ENCODE assay signal across 35 mouse cellular contexts in genomic region chr4:154703426-154704070, GRCm38 (mm10). TPM values are rescaled to one million over a fixed set of nuclear protein-coding genes. Genes with fewer than 3 reads are reported as not detected.
DNase-seq lines count a peak whose midpoint lies in the region; ATAC-seq lines count a peak whose summit lies in the region.
"Had no signal": no experiment of that assay in that cellular context is flagged by ENCODE, and none has a peak within 500 bp of the region (broad histone marks: within the 10 kb centered on the region; RNA-seq: fewer than 3 reads in every experiment).

No protein-coding gene starts in this region.

- no peak overlapping the region for H3K9ac ChIP-seq in heart, embryonic 11.5 days (ENCODE audit: low read depth, low read length)
- no peak overlapping the region for H3K9ac ChIP-seq in kidney, embryonic 16.5 days (replicated peaks; ENCODE audit: low read length)
- H3K9ac ChIP-seq in limb, embryonic 12.5 days (replicated peaks): no peak overlapping the region
- H3K9ac ChIP-seq: forebrain, embryonic 15.5 days; heart, embryonic 12.5 days; hindbrain, embryonic 15.5 days; liver, embryonic 14.5 days; neural tube, embryonic 12.5 days had no signal

- H3K27me3 ChIP-seq in heart, embryonic 11.5 days (ENCODE audit: control insufficient read depth, insufficient read depth, low read length): peaks cover 5% of the 10 kb centered on the region
- peaks cover 6% of the 10 kb centered on the region; the same call in 1 of the 2 replicates for H3K27me3 ChIP-seq in kidney, embryonic 16.5 days (ENCODE audit: insufficient read depth, low read length)
- H3K27me3 ChIP-seq in limb, embryonic 12.5 days: peaks cover 4% of the 10 kb centered on the region; the same call in 1 of the 2 replicates
- H3K27me3 ChIP-seq in hindbrain, embryonic 10.5 days (ENCODE audit: insufficient read depth, poor library complexity, severe bottlenecking): peaks cover 7% of the 10 kb centered on the region; the same call in 1 of the 2 replicates
- H3K27me3 ChIP-seq: forebrain, embryonic 15.5 days; hindbrain, embryonic 15.5 days; neural tube, embryonic 12.5 days had no signal

- 65% methylated on average over 7 of the region's 7 CpGs for WGBS in heart, embryonic 11.5 days (ENCODE audit: insufficient replicate concordance)
- 48% methylated on average over 7 of the region's 7 CpGs for WGBS in kidney, embryonic 16.5 days
- 31% methylated on average over 7 of the region's 7 CpGs for WGBS in limb, embryonic 12.5 days
- WGBS in hindbrain, embryonic 10.5 days: 79% methylated on average over 7 of the region's 7 CpGs

- no peaks in the 10 kb centered on the region for H3K9me3 ChIP-seq in heart, embryonic 11.5 days (replicated peaks; ENCODE audit: control insufficient read depth, low read length)
- H3K9me3 ChIP-seq in kidney, embryonic 16.5 days (ENCODE audit: low read length): no peaks in the 10 kb centered on the region
- no peaks in the 10 kb centered on the region for H3K9me3 ChIP-seq in limb, embryonic 12.5 days
- H3K9me3 ChIP-seq in hindbrain, embryonic 10.5 days: no peaks in the 10 kb centered on the region
- H3K9me3 ChIP-seq: forebrain, embryonic 15.5 days; heart, embryonic 12.5 days; hindbrain, embryonic 15.5 days; midbrain, embryonic 10.5 days; neural tube, embryonic 12.5 days had no signal

- peaks cover 18% of the 10 kb centered on the region for H3K4me1 ChIP-seq in heart, embryonic 11.5 days (ENCODE audit: control insufficient read depth, insufficient read depth, low read length)
- H3K4me1 ChIP-seq in kidney, embryonic 16.5 days (ENCODE audit: insufficient read depth, low read length): peaks cover 7% of the 10 kb centered on the region
- peaks cover 92% of the 10 kb centered on the region for H3K4me1 ChIP-seq in limb, embryonic 12.5 days (replicated peaks)
- H3K4me1 ChIP-seq in hindbrain, embryonic 10.5 days (replicated peaks): peaks cover 2% of the 10 kb centered on the region; the same call in 1 of the 2 replicates
- H3K4me1 ChIP-seq: forebrain, embryonic 15.5 days; hindbrain, embryonic 15.5 days; midbrain, embryonic 10.5 days; neural tube, embryonic 12.5 days had no signal

- no peak overlapping the region for H3K4me3 ChIP-seq in heart, embryonic 11.5 days (ENCODE audit: low read depth, low read length)
- no peak overlapping the region for H3K4me3 ChIP-seq in kidney, embryonic 16.5 days (ENCODE audit: low read length)
- no peak overlapping the region for H3K4me3 ChIP-seq in limb, embryonic 12.5 days (replicated peaks)
- H3K4me3 ChIP-seq in hindbrain, embryonic 10.5 days: no peak overlapping the region
- H3K4me3 ChIP-seq: forebrain, embryonic 15.5 days; heart, embryonic 12.5 days; hindbrain, embryonic 15.5 days; midbrain, embryonic 10.5 days; myocyte; neural tube, embryonic 12.5 days had no signal

- ATAC-seq in heart, embryonic 11.5 days (replicated peaks; ENCODE audit: insufficient number of reproducible peaks, low FRiP score, low TSS enrichment): no peak
- ATAC-seq in kidney, embryonic 16.5 days (ENCODE audit: low FRiP score, low TSS enrichment): no peak
- no peak for ATAC-seq in limb, embryonic 12.5 days (ENCODE audit: insufficient number of reproducible peaks, insufficient read depth, low FRiP score, low TSS enrichment, low read depth)
- ATAC-seq: forebrain, embryonic 15.5 days; inflammation-experienced regulatory T-cells, adult 6 months; Patski had no signal

- H3K27ac ChIP-seq in heart, embryonic 11.5 days (ENCODE audit: low read depth, low read length): no peak overlapping the region
- H3K27ac ChIP-seq in kidney, embryonic 16.5 days (ENCODE audit: low read length): peak overlapping the region; percentile 54; the same call in 1 of the 2 replicates
- peak overlapping the region; percentile 85 for H3K27ac ChIP-seq in limb, embryonic 12.5 days
- no peak overlapping the region for H3K27ac ChIP-seq in hindbrain, embryonic 10.5 days
- H3K27ac ChIP-seq: forebrain, embryonic 15.5 days; hindbrain, embryonic 15.5 days; liver, embryonic 14.5 days; midbrain, embryonic 10.5 days; neural tube, embryonic 12.5 days; stomach, postnatal 0 days had no signal

- DNase-seq in heart, adult 11 months: peak; percentile 76
- no peak for DNase-seq in kidney, postnatal 10 days
- peak; percentile 35 for DNase-seq in NIH3T3 (ENCODE audit: low read depth)
- DNase-seq in hindbrain, embryonic 10.5 days (ENCODE audit: low spot score): no peak
- DNase-seq: adrenal gland, postnatal 14 days; cerebellum, adult 11 months; cerebellum, adult 9-10 months; cerebellum, postnatal 36 days; gastrocnemius, postnatal 14 days; kidney, adult 9 months; kidney, postnatal 36 days; left cerebral cortex, postnatal 4 days; lung, adult 2 months; lung, postnatal 14 days; right cerebral cortex, postnatal 4 days; thymus, postnatal 4 days had no signal

- no peaks in the 10 kb centered on the region for H3K36me3 ChIP-seq in heart, embryonic 11.5 days (ENCODE audit: control insufficient read depth, insufficient read depth, low read length)
- H3K36me3 ChIP-seq in kidney, embryonic 16.5 days (ENCODE audit: insufficient read depth, low read length): no peaks in the 10 kb centered on the region
- no peaks in the 10 kb centered on the region for H3K36me3 ChIP-seq in limb, embryonic 12.5 days
- H3K36me3 ChIP-seq in hindbrain, embryonic 10.5 days: no peaks in the 10 kb centered on the region
- H3K36me3 ChIP-seq: forebrain, embryonic 15.5 days; G1E; heart, embryonic 12.5 days; hindbrain, embryonic 15.5 days; midbrain, embryonic 10.5 days; neural tube, embryonic 12.5 days had no signal

- H3K4me2 ChIP-seq in heart, embryonic 11.5 days: no peak overlapping the region
- H3K4me2 ChIP-seq in kidney, embryonic 16.5 days (replicated peaks; ENCODE audit: low read depth, low read length): no peak overlapping the region
- H3K4me2 ChIP-seq in limb, embryonic 12.5 days: 0 out of 2 replicates have a peak overlapping the region, but pooled peaks have one; percentile 4
- H3K4me2 ChIP-seq: forebrain, embryonic 15.5 days; heart, embryonic 12.5 days; hindbrain, embryonic 15.5 days; neural tube, embryonic 12.5 days had no signal

RNA-seq across cellular contexts. Expression of gene Actrt2, which starts 35.9 kb away (rescaled TPM):
- not detected in 2 replicates for polyA plus RNA-seq in heart, embryonic 11.5 days (2014; fragmentation: Nextera tagmentation; extraction: Ambion mirVana)
- polyA plus RNA-seq in kidney, embryonic 16.5 days (2015; fragmentation: Nextera tagmentation; extraction: Ambion mirVana): not detected in 2 replicates
- not detected in 2 replicates for polyA plus RNA-seq in limb, embryonic 12.5 days (2016; fragmentation: Nextera tagmentation; extraction: Ambion mirVana)
- polyA plus RNA-seq in hindbrain, embryonic 10.5 days (2016; fragmentation: Nextera tagmentation; extraction: Ambion mirVana): not detected in 2 replicates
- polyA plus RNA-seq: embryonic facial prominence, embryonic 11.5 days; forebrain, embryonic 15.5 days; G1E; heart, embryonic 12.5 days; heart, postnatal 0 days; hindbrain, embryonic 15.5 days; inflammation-experienced regulatory T-cells, adult 6 months; liver, embryonic 14.5 days; lung, adult 2 months; midbrain, embryonic 10.5 days; midbrain, postnatal 0 days; myocyte; neural tube, embryonic 12.5 days; Patski; spleen, adult 2 months; stomach, postnatal 0 days; thymus, postnatal 0 days had no signal

Comparison
In these comparisons a context has a peak if more than half of its experiments do, and no peak if none do; other contexts are left out.
1. DNase-seq: peak in heart, adult 11 months (single experiment) and NIH3T3 (single experiment); none in kidney, postnatal 10 days (single experiment) and hindbrain, embryonic 10.5 days (single experiment).
2. H3K27ac ChIP-seq: peak in kidney, embryonic 16.5 days (single experiment) and limb, embryonic 12.5 days (single experiment); none in heart, embryonic 11.5 days (single experiment) and hindbrain, embryonic 10.5 days (single experiment).